Mouse (Mus musculus) lung, postnatal 14 days (tissue): Measurements from ENCODE around the gene Olfr166.
"Not testable (repeated sequence)": the region's sequence is repeated elsewhere in the genome, so short reads cannot be mapped to it uniquely, and the experiment has no call there.

ENCODE experiments used
- DNase-seq: peaks from one replicate; pipeline ENCODE4 v3.0.0; 2021

Gene Olfr166

DNA sequence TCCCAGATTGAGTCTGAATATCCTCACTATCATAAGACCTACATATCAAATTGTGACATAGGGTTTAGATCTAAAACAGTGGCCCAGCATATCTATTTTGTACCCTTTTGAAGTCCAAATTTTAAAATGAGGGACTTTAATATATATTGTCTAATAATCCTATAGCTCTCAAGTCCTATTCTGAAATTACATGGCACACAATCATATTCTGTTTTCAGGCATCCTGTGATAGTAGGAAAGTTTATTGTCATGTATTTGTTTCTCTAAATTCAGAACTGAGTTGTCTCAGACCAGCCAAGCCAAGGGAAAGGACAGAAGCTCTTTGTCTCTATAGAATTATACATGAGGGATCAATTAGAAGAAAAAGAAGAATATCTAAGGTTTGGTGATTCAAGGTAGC lies at the start of gene Olfr166:
Olfr166 (plus strand) TSS at position 301 of the 400 bp plus-strand sequence.
- no peak for DNase-seq

DNA sequence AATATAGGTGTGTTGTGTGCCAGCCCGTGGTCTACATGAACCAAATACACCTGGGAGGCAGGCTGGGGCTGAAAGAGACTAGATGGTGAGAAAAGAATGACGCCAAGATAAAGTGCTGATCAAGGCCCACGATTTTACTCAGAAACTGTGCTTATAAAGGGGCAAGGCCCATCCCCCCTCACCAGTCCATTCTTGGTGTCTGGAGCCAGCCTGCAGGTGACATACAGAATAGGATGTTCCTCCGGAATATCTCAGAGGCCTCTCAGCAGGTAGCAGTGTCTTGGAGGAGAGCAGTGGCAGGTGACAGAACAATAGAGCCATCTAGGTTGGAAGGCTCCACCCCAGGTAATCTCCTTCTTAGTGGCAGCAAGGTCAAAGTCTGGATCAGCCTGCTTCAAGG lies 24.8 kb upstream of the Olfr166 start:
- not testable (repeated sequence) for DNase-seq

DNA sequence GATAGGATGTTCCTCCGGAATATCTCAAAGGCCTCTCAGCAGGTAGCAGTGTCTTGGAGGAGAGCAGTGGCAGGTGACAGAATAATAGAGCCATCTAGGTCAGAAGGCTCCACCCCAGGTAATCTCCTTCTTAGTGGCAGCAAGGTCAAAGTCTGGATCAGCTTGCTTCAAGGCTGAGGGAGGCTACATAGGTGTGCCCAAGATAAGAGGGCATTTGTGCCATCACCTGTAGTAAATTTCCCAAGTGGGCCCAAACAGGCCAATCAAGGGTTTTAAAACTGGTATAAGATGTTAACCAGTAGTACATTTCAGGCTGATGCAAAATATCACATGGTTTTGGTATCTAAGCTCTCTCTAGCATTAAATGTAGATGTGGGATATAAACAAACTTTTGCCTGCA lies 19.1 kb upstream of the Olfr166 start:
- no peak for DNase-seq

DNA sequence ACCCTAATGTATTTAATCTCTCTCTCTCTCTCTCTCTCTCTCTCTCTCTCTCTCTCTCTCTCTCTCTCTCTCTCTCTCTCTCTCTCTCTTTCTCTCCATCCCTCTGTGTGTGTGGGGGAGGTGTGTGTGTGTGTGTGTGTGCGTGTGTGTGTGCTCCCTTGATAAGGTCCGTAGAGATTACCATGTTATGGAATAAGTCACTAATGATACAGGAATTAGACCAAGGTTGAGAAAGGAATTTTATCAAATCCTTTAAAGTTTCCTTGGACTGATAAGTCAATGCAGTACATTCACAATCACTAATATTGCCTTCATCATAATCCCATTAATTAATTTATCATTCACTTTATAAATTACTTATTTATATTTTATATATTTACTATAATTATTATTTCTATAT lies 38.7 kb downstream of the Olfr166 start, which contains the start of gene Olfr167:
Olfr167 (minus strand) TSS at position 101 of the 400 bp plus-strand sequence.
- no peak for DNase-seq

DNA sequence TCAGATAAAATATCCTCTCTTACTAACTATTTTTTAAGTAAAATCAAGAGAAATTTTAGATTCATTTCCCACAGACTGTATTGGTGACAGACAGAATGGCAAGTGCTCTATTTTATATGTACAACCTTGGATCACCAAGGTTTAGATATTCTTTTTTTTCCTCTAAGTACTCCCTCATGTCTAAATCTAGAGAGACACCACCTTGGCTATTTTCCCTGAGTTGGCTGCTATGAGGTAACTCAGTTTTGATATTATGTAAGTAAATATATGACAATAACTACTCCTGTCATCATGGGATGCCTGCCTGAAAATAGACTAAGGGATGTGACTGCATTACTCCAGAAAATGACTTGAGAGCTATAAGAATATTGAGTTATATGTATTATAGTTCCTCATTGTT lies 52.0 kb downstream of the Olfr166 start, which contains the start of gene Olfr168:
Olfr168 (minus strand) TSS at position 101 of the 400 bp plus-strand sequence.
- DNase-seq: no peak
